Mouse (Mus musculus) intestine, postnatal 0 days (tissue): ENCODE results near the gene Spg7. TPM values are rescaled to one million over a fixed set of nuclear protein-coding genes. Genes with fewer than 3 reads are reported as not detected.
"Not testable (repeated sequence)": the region's sequence is repeated elsewhere in the genome, so short reads cannot be mapped to it uniquely, and the experiment has no call there.

ENCODE experiments used
- ATAC-seq: fragments of 200-750 bp; cut with Nextera tagmentation; 2 replicates; pipeline ENCODE4 v1.8.0; 2017; ENCODE audit warnings: mild to moderate bottlenecking, moderate TSS enrichment, moderate library complexity
- H3K27ac ChIP-seq: fragments of 300-500 bp; sonication (generic); 2 replicates; pipeline ENCODE4 v1.5.1; 2014; ENCODE audit warnings: mild to moderate bottlenecking, low read depth, low read length, moderate library complexity
- H3K27me3 ChIP-seq: fragments of 300-500 bp; sonication (generic); replicated peaks from 2 replicates; pipeline ENCODE4 v1.6.1; 2014; ENCODE audit warnings: low read length, mixed read lengths; ENCODE audit not compliant: control insufficient read depth, insufficient read depth
- H3K36me3 ChIP-seq: fragments of 300-500 bp; sonication (generic); 2 replicates; pipeline ENCODE4 v1.6.1; 2014; ENCODE audit warnings: mild to moderate bottlenecking, moderate library complexity; ENCODE audit not compliant: control insufficient read depth, insufficient read depth
- H3K4me1 ChIP-seq: fragments of 300-500 bp; sonication (generic); replicated peaks from 2 replicates; pipeline ENCODE4 v1.6.1; 2014; ENCODE audit warnings: antibody characterized with exemption, low read length, mixed read lengths; ENCODE audit not compliant: control insufficient read depth, insufficient read depth
- H3K4me2 ChIP-seq: fragments of 300-500 bp; sonication (generic); replicated peaks from 2 replicates; pipeline ENCODE4 v1.6.1; 2014; ENCODE audit warnings: low read depth, mild to moderate bottlenecking, moderate library complexity
- H3K4me3 ChIP-seq: fragments of 300-500 bp; sonication (generic); 2 replicates; pipeline ENCODE4 v1.5.1; 2014; ENCODE audit warnings: low read depth, low read length
- H3K9ac ChIP-seq: fragments of 300-500 bp; sonication (generic); 2 replicates; pipeline ENCODE4 v1.6.1; 2014; ENCODE audit warnings: mild to moderate bottlenecking, low read depth, low read length
- H3K9me3 ChIP-seq: fragments of 300-500 bp; sonication (generic); 2 replicates; pipeline ENCODE4 v1.6.1; 2016; ENCODE audit warnings: mixed run types; ENCODE audit not compliant: control insufficient read depth
- CTCF ChIP-seq: sonication (generic); IDR thresholded peaks from 2 replicates; pipeline ENCODE4 v1.5.1; 2016; ENCODE audit warnings: low read depth, mild to moderate bottlenecking, control low read depth, antibody characterized with exemption, moderate library complexity
- WGBS: fragments of 180-500 bp; shearing (Covaris S2); extraction: QIAGEN DNeasy Blood & Tissue Kit; methylation state at CpG from one replicate; pipeline ENCODE4 v1.1.7; 2014; 5-methylcytosine and 5-hydroxymethylcytosine counted together
- polyA plus RNA-seq: library from polyadenylated mRNA; unstranded; fragments of >200 nt; fragmentation: Nextera tagmentation; extraction: Ambion mirVana; gene quantifications from 2 replicates; pipeline ENCODE4 v1.2.1, GENCODE M21; 2015

Spg7 gene
- polyA plus RNA-seq, 1 experiment from 2014 or later, result 44.7 TPM

- H3K36me3 ChIP-seq, result no peaks in the 10 kb centered on the region
- no peaks in the 10 kb centered on the region for H3K27me3 ChIP-seq
- H3K27ac ChIP-seq, result peak within 1 kb of the TSS; percentile 100
- peak; percentile 67 for TF ChIP-seq CTCF
- H3K4me2 ChIP-seq, result peak within 1 kb of the TSS; percentile 75
- ATAC-seq, result peak; percentile 96
- peak within 1 kb of the TSS; percentile 100 for H3K9ac ChIP-seq
- H3K9me3 ChIP-seq, result no peaks in the 10 kb centered on the region
- H3K4me1 ChIP-seq, result 0 out of 2 replicates have a peak, but pooled peaks cover 5% of the 10 kb centered on the region
- peak within 1 kb of the TSS; percentile 92 for H3K4me3 ChIP-seq
- WGBS, result under 1% methylated on average over 91 of the region's 91 CpGs
Observed at GRCm38 (mm10) chr8:123042158-123042973, 20.4 kb upstream of the Spg7 start, which contains the start of gene Ankrd11. Ankrd11 (minus strand) TSS chr8:123042277.

GRCm38 (mm10) chr8:123042974-123043625 lies 19.6 kb upstream of the Spg7 start:
- no peak for TF ChIP-seq CTCF
- Histone ChIP-seq H3K4me3 (peak overlapping the region; percentile 92), H3K9ac (peak overlapping the region; percentile 100), H3K4me1 (0 out of 2 replicates have a peak, but pooled peaks cover 5% of the 10 kb centered on the region), H3K9me3 (no peaks in the 10 kb centered on the region), H3K27ac (peak overlapping the region; percentile 100), H3K27me3 (no peaks in the 10 kb centered on the region), H3K36me3 (no peaks in the 10 kb centered on the region), H3K4me2 (peak overlapping the region; percentile 75)
- 11% methylated on average over 22 of the region's 22 CpGs for WGBS
- no peak for ATAC-seq

- Histone ChIP-seq H3K9ac (no peak overlapping the region), H3K9me3 (no peaks in the 10 kb centered on the region), H3K4me3 (0 out of 2 replicates have a peak overlapping the region, but pooled peaks have one; percentile 92), H3K4me1 (peaks cover 5% of the 10 kb centered on the region; the same call in 1 of the 2 replicates), H3K4me2 (peak overlapping the region; percentile 75), H3K27ac (no peak overlapping the region), H3K27me3 (no peaks in the 10 kb centered on the region), H3K36me3 (no peaks in the 10 kb centered on the region)
- ATAC-seq, result no peak
- 58% methylated on average over 3 of the region's 3 CpGs for WGBS
- TF ChIP-seq CTCF, result no peak
Observed at GRCm38 (mm10) chr8:123043941-123044340, 18.8 kb upstream of the Spg7 start.

- ATAC-seq, H3K4me3 ChIP-seq, H3K36me3 ChIP-seq, H3K4me1 ChIP-seq, H3K4me2 ChIP-seq, H3K27ac ChIP-seq, H3K27me3 ChIP-seq, H3K9me3 ChIP-seq, H3K9ac ChIP-seq: not testable (repeated sequence)
- 89% methylated on average over 23 of the region's 23 CpGs for WGBS
Observed at GRCm38 (mm10) chr8:123044743-123045425, 17.9 kb upstream of the Spg7 start.

GRCm38 (mm10) chr8:123046706-123047105 lies 16.0 kb upstream of the Spg7 start:
- no peak for ATAC-seq
- Histone ChIP-seq H3K27ac (peak overlapping the region; percentile 92), H3K4me2 (no peak overlapping the region), H3K9me3 (no peaks in the 10 kb centered on the region), H3K27me3 (no peaks in the 10 kb centered on the region), H3K4me1 (peaks cover 6% of the 10 kb centered on the region), H3K9ac (no peak overlapping the region), H3K4me3 (no peak overlapping the region), H3K36me3 (no peaks in the 10 kb centered on the region)
- TF ChIP-seq CTCF, result no peak
- 39% methylated on average over 4 of the region's 4 CpGs for WGBS

DNA sequence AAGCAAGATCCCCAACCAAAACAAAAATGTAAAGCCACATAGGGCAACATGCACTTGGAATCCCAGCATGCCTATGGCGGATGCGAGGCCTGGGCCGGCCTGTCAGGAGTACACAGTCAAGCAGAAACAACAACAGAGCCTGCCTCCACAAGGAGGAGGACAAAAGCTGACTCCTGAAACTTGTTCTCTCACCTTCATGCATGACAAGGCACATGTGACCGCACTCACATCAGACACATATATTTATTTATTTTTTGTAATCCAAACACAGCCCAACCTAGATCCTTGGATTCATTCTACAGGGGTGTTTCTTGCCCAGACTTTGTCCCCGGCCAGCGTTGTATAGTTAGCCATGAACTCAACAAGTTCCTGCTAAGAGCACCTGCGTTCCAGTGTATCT lies 14.9 kb upstream of the Spg7 start:
- Histone ChIP-seq H3K36me3 (no peaks in the 10 kb centered on the region), H3K9ac (no peak overlapping the region), H3K27me3 (no peaks in the 10 kb centered on the region), H3K4me2 (no peak overlapping the region), H3K4me3 (no peak overlapping the region), H3K4me1 (peaks cover 9% of the 10 kb centered on the region), H3K9me3 (no peaks in the 10 kb centered on the region), H3K27ac (peak overlapping the region; percentile 92)
- ATAC-seq, result peak; percentile 37; the same call in 1 of the 2 replicates
- TF ChIP-seq CTCF, result no peak
- whole genome bisulfite sequencing, result 56% methylated on average over 7 of the region's 7 CpGs
